Mouse (Mus musculus) C2C12 (cell line): ENCODE measurements around the gene Vmn2r50.
"Not testable (repeated sequence)": the region's sequence is repeated elsewhere in the genome, so short reads cannot be mapped to it uniquely, and the experiment has no call there.

Source experiments
- CTCF ChIP-seq: IDR thresholded peaks from one replicate; pipeline ENCODE4 v1.5.1; 2011; ENCODE audit not compliant: control insufficient read depth, insufficient read depth, insufficient read length
- FOSL1 ChIP-seq: IDR thresholded peaks from one replicate; pipeline ENCODE4 v1.8.0; 2011; ENCODE audit warnings: mild to moderate bottlenecking, low read length; ENCODE audit not compliant: poor library complexity, insufficient read depth, severe bottlenecking
- MAX ChIP-seq: IDR thresholded peaks from one replicate; pipeline ENCODE4 v1.6.1; 2011; ENCODE audit warnings: mild to moderate bottlenecking, control low read depth
- MYOD1 ChIP-seq: IDR thresholded peaks from one replicate; pipeline ENCODE4 v1.6.1; 2011; ENCODE audit warnings: low read depth; ENCODE audit not compliant: control insufficient read depth, insufficient read length
- MYOG ChIP-seq: IDR thresholded peaks from one replicate; pipeline ENCODE4 v1.6.1; 2011; ENCODE audit not compliant: control insufficient read depth, insufficient read length; ENCODE audit errors: extremely low read depth
- USF1 ChIP-seq: IDR thresholded peaks from one replicate; pipeline ENCODE4 v1.6.1; 2011; ENCODE audit warnings: low read depth, mild to moderate bottlenecking, control low read depth, moderate library complexity

DNA sequence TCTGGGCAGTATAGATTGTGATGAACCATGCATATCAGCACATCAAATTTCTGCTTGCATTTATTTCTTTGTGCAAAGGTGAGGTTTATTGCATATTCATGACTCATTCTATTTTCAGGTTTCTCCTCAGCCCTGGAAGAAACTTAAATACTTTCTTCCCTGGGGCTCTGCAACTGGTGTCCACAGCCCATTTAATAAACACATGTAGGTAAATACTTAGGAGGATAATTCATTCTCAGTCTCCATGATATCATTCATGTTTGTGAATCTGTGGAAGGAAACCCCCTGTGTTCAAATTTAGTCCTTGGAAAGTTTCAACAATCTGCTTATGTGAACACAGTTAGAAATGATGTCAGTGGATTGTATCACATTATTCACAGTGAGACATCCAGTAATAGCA, at the start of gene Vmn2r50:
- TF ChIP-seq CTCF, FOSL1, MAX, MYOG, USF1, MYOD1: not testable (repeated sequence)
